Mouse (Mus musculus) liver, adult 2 months (tissue): ENCODE data around the gene Tyms. TPM values are rescaled to one million over a fixed set of nuclear protein-coding genes. Genes with fewer than 3 reads are reported as not detected.

ENCODE experiments used
- DNase-seq: peaks from one replicate; pipeline ENCODE4 v3.0.0-alpha.2; 2011; ENCODE audit warnings: low read depth, low spot score; ENCODE audit errors: extremely low read depth
- H3K27ac ChIP-seq: fragments of 200-500 bp; replicated peaks from 2 replicates; pipeline ENCODE4 v1.5.1; 2012; ENCODE audit warnings: low read depth, mild to moderate bottlenecking, control low read depth, inconsistent platforms, low read length; ENCODE audit not compliant: insufficient read depth
- H3K27me3 ChIP-seq: fragments of 200-500 bp; 2 replicates; pipeline ENCODE4 v1.6.1; 2012; ENCODE audit warnings: mild to moderate bottlenecking, moderate library complexity, low read length, inconsistent platforms; ENCODE audit not compliant: control insufficient read depth, insufficient read depth
- H3K36me3 ChIP-seq: fragments of 200-500 bp; 2 replicates; pipeline ENCODE4 v1.6.1; 2012; ENCODE audit warnings: low read length, inconsistent platforms; ENCODE audit not compliant: control insufficient read depth, insufficient read depth
- H3K4me1 ChIP-seq: fragments of 200-500 bp; 2 replicates; pipeline ENCODE4 v1.6.1; 2011; ENCODE audit warnings: low read length; ENCODE audit not compliant: control insufficient read depth, insufficient read depth
- H3K4me3 ChIP-seq: fragments of 200-500 bp; 2 replicates; pipeline ENCODE4 v1.5.1; 2011; ENCODE audit warnings: low read depth, mild to moderate bottlenecking, control low read depth, low read length, moderate library complexity; ENCODE audit not compliant: insufficient read depth
- H3K79me2 ChIP-seq: fragments of 200-500 bp; 2 replicates; pipeline ENCODE4 v1.6.1; 2012; ENCODE audit warnings: inconsistent platforms, mild to moderate bottlenecking, low read length, moderate library complexity; ENCODE audit not compliant: control insufficient read depth, insufficient read depth
- H3K9ac ChIP-seq: fragments of 200-500 bp; 2 replicates; pipeline ENCODE4 v1.6.1; 2012; ENCODE audit warnings: low read depth, mild to moderate bottlenecking, control low read depth, inconsistent platforms, low read length
- CTCF ChIP-seq: fragments of 200-500 bp; IDR thresholded peaks from 2 replicates; pipeline ENCODE4 v1.5.1; 2011; ENCODE audit warnings: low read depth, low read length, control low read depth
- POLR2A ChIP-seq: fragments of 200-500 bp; IDR thresholded peaks from 2 replicates; pipeline ENCODE4 v1.6.1; 2011; ENCODE audit warnings: low read length, control low read depth; ENCODE audit not compliant: insufficient read depth; ENCODE audit errors: extremely low read depth
- WGBS: fragments of 180-500 bp; shearing (Covaris S2); methylation state at CpG from one replicate; pipeline ENCODE4 v1.1.7; 2018; 5-methylcytosine and 5-hydroxymethylcytosine counted together
- polyA plus RNA-seq: library from polyadenylated mRNA; depleted of rRNA; stranded (reverse); fragments of >200 nt; gene quantifications from 2 replicates; pipeline ENCODE4 v1.2.3, GENCODE M21; 2012
- total RNA-seq: library from RNA; depleted of rRNA; stranded (reverse); fragments of >200 nt; gene quantifications from 2 replicates; pipeline ENCODE4 v1.2.3, GENCODE M21; 2014

Gene Tyms
- total and polyA plus RNA-seq, 2 experiments: 8.9 to 14.1 TPM

DNA sequence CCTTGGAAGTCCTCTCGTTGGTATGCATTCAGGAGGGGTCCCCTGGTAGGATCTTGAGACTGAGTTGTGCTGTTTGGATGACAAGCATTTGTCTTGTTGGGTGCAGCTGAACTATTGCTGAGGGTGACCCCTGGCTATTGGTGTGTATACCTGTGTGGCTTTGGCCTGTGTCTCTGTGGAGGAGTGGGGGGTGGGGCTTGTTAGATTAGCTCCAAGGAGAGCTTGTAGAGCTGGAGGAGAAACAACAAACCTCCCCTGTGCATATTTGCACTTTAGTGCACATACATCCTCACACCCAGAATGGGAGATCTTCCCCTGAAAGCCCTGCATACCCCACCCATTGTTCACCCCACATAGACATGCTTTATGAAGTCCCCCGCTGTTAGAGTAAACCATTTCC lies 33.3 kb upstream of the Tyms start:
- Histone ChIP-seq H3K4me3 (no peak overlapping the region), H3K27ac (no peak overlapping the region), H3K9ac (no peak overlapping the region), H3K79me2 (no peaks in the 10 kb centered on the region), H3K27me3 (peaks cover 13% of the 10 kb centered on the region), H3K36me3 (no peaks in the 10 kb centered on the region), H3K4me1 (peaks cover 2% of the 10 kb centered on the region; the same call in 1 of the 2 replicates)
- TF ChIP-seq POLR2A: no peak
- no peak for TF ChIP-seq CTCF
- WGBS: 76% methylated on average over 2 of the region's 2 CpGs
- no peak for DNase-seq

DNA sequence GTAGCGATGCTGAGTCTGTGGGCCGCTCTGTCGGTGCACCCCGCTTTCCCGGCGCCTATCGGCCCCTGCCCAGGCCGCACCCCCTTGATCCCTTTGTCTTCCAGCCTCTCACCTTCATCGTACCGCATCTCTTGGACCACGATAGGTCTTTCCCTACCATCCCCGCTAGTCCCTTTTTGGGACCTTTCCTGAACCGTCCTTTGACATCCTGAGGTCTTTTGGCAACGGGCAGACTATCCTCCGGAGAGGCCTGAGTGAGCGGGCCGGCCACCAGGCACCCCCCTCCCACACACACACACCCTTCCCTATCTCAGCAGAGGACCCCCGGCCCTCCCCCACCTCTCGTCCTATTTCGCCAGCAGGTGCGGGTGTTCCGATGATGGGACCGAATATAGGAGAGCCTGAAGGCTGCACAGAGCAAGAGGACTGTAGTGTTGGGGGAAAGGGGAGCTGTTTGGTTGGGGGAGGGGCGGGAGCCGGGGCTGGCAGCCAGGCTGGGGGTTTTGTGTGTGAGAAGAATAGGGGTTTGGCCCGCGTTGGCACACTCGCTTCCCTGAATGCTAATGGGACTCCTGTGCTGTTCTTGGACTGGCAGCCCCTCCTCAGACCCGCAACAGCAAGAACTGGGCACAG lies 32.4 kb upstream of the Tyms start, which contains the start of gene 3110082J24Rik:
Gene 3110082J24Rik, minus strand, starts transcription at position 419 of the 633 bp plus-strand sequence.
- H3K4me1 ChIP-seq: peaks cover 2% of the 10 kb centered on the region; the same call in 1 of the 2 replicates
- no peak within 1 kb of the TSS for H3K4me3 ChIP-seq
- no peak within 1 kb of the TSS for H3K27ac ChIP-seq
- no peak within 1 kb of the TSS for H3K9ac ChIP-seq
- H3K79me2 ChIP-seq: no peaks in the 10 kb centered on the region
- H3K27me3 ChIP-seq: peaks cover 13% of the 10 kb centered on the region
- no peak for TF ChIP-seq CTCF
- TF ChIP-seq POLR2A: no peak
- no peaks in the 10 kb centered on the region for H3K36me3 ChIP-seq
- WGBS: 9% methylated on average over 29 of the region's 29 CpGs
- DNase-seq: no peak

DNA sequence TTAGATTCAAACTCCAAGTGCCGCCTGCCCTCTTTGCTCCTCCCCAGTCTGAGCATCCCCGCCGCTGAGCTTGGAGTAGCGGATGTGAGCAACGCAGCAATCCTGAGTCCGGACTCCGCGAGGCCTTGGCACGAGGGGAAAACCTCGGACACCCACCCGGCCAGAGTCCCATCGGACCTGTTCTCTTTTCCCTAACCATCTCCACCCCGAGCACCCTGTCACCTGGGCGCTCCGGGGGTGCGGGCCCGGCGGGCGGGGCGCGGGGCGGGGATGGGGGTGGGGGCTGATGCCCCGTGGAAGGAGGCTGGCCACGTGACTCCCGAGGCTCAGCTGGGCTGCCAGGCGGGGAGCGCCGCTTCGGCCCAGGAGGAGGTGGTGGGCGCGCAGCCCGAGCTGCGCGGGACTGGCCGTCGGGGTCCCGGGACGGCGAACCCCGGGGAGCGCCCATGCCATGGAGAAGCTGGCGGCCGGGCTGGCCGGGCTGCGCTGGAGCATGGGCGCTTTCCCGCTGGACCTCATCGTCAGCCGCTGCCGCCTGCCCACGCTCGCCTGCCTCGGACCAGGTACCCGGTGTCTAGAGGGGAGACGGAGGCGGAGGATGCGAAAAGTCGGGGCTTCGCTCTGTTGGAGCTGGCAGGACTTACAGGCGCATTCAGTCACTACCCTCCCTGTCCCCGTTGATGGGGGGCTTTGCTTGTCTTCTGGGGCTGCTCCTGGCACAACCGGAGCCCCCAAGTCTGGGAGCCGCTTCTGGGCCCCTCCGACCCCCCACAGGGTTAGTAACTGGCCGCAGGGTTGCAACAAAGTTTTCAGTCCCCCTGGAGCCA lies 31.6 kb upstream of the Tyms start, which contains the start of gene Garem2:
Gene Garem2, plus strand, starts transcription at position 321 of the 827 bp plus-strand sequence.
- Histone ChIP-seq H3K4me1 (peaks cover 2% of the 10 kb centered on the region; the same call in 1 of the 2 replicates), H3K9ac (no peak within 1 kb of the TSS), H3K79me2 (no peaks in the 10 kb centered on the region), H3K27ac (no peak within 1 kb of the TSS), H3K27me3 (peaks cover 13% of the 10 kb centered on the region), H3K36me3 (no peaks in the 10 kb centered on the region), H3K4me3 (no peak within 1 kb of the TSS)
- WGBS: 5% methylated on average over 64 of the region's 65 CpGs
- no peak for DNase-seq
- TF ChIP-seq POLR2A: no peak
- no peak for TF ChIP-seq CTCF

DNA sequence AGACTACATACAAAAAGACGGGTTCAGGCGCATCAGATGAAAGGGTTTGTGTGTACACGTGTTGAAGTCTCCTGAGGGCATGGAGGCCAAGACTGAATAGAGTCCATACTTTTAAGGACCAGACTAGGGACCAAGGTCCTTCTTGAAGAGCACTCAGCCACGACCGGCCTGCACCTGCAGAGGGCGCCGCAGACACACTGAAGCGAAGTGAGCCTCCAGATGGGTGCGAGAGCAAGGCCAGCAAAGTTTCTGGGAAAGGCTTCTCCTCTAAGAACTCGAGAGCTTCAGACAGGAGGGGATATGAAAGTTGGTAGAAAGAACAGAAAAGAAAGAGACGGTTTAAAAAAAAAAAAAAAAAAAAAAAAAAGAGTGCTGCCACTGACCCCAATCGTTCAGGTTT lies 30.9 kb upstream of the Tyms start:
- no peak overlapping the region for H3K27ac ChIP-seq
- peaks cover 13% of the 10 kb centered on the region for H3K27me3 ChIP-seq
- WGBS: 9% methylated on average over 12 of the region's 12 CpGs
- peak; percentile 83 for TF ChIP-seq CTCF
- no peak for TF ChIP-seq POLR2A
- no peak for DNase-seq
- H3K9ac ChIP-seq: no peak overlapping the region
- no peaks in the 10 kb centered on the region for H3K36me3 ChIP-seq
- no peaks in the 10 kb centered on the region for H3K79me2 ChIP-seq
- no peak overlapping the region for H3K4me3 ChIP-seq
- H3K4me1 ChIP-seq: peaks cover 2% of the 10 kb centered on the region; the same call in 1 of the 2 replicates

DNA sequence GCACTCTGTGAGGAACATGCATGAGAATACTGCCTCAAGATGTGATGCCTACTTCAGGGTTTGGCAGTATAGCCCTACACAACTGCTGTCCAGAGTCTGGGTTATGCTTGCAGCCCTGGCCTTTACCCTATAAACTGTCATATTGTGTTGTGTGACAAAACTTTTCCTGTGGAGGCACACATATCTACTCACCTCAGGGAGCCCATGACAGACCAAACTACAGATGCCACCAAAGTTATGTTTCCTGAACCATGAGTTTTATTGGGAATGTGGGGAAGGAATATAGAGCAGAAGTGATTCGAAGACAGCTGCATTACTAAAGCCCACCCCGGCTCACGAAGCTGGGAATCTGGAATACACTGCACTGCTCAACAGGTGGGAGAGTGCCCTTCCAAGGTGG lies 29.9 kb upstream of the Tyms start:
- 77% methylated on average over 3 of the region's 3 CpGs for WGBS
- H3K9ac ChIP-seq: no peak overlapping the region
- H3K79me2 ChIP-seq: no peaks in the 10 kb centered on the region
- TF ChIP-seq POLR2A (no peak), CTCF (no peak)
- H3K27me3 ChIP-seq: peaks cover 13% of the 10 kb centered on the region
- no peak overlapping the region for H3K4me3 ChIP-seq
- H3K36me3 ChIP-seq: no peaks in the 10 kb centered on the region
- peaks cover 2% of the 10 kb centered on the region; the same call in 1 of the 2 replicates for H3K4me1 ChIP-seq
- H3K27ac ChIP-seq: no peak overlapping the region
- no peak for DNase-seq
